Mouse (Mus musculus) liver, postnatal 0 days (tissue): ENCODE data around the gene Ano9. TPM values are rescaled to one million over a fixed set of nuclear protein-coding genes. Genes with fewer than 3 reads are reported as not detected.

Experiments
- ATAC-seq: fragments of 200-750 bp; cut with Nextera tagmentation; 2 replicates; pipeline ENCODE4 v1.8.0; 2017; ENCODE audit warnings: mild to moderate bottlenecking, moderate library complexity
- DNase-seq: peaks from one replicate; pipeline ENCODE4 v3.0.0-alpha.2; 2016
- H3K27ac ChIP-seq: fragments of 300-500 bp; sonication (generic); 2 replicates; pipeline ENCODE4 v1.5.1; 2014; ENCODE audit warnings: antibody characterized with exemption, moderate library complexity, mild to moderate bottlenecking, low read depth
- H3K27me3 ChIP-seq: fragments of 300-500 bp; sonication (generic); 2 replicates; pipeline ENCODE4 v1.6.1; 2014; ENCODE audit warnings: low read length, control low read depth, mixed read lengths; ENCODE audit not compliant: insufficient read depth
- H3K36me3 ChIP-seq: fragments of 300-500 bp; sonication (generic); replicated peaks from 2 replicates; pipeline ENCODE4 v1.6.1; 2014; ENCODE audit warnings: mild to moderate bottlenecking, control low read depth, low read length, moderate library complexity, mixed read lengths; ENCODE audit not compliant: insufficient read depth
- H3K4me1 ChIP-seq: fragments of 300-500 bp; sonication (generic); 2 replicates; pipeline ENCODE4 v1.6.1; 2014; ENCODE audit warnings: antibody characterized with exemption, mild to moderate bottlenecking, control low read depth; ENCODE audit not compliant: insufficient read depth
- H3K4me2 ChIP-seq: fragments of 300-500 bp; sonication (generic); 2 replicates; pipeline ENCODE4 v1.6.1; 2014; ENCODE audit warnings: low read depth, mild to moderate bottlenecking, low read length, moderate library complexity, mixed read lengths
- H3K4me3 ChIP-seq: fragments of 300-500 bp; sonication (generic); 2 replicates; pipeline ENCODE4 v1.5.1; 2014; ENCODE audit warnings: low read depth, low read length
- H3K9ac ChIP-seq: fragments of 300-500 bp; sonication (generic); replicated peaks from 2 replicates; pipeline ENCODE4 v1.6.1; 2014; ENCODE audit warnings: mild to moderate bottlenecking, moderate library complexity
- H3K9me3 ChIP-seq: fragments of 300-500 bp; sonication (generic); 2 replicates; pipeline ENCODE4 v1.6.1; 2016; ENCODE audit warnings: mild to moderate bottlenecking, control low read depth, low read length, mixed read lengths
- CTCF ChIP-seq: sonication (generic); IDR thresholded peaks from 2 replicates; pipeline ENCODE4 v1.5.1; 2016; ENCODE audit warnings: antibody characterized with exemption, low read depth
- EP300 ChIP-seq: IDR thresholded peaks from 2 replicates; pipeline ENCODE4 v1.6.1; 2016; ENCODE audit warnings: antibody characterized with exemption, low read depth, mild to moderate bottlenecking
- WGBS: fragments of 180-500 bp; shearing (Covaris S2); extraction: QIAGEN DNeasy Blood & Tissue Kit; methylation state at CpG from one replicate; pipeline ENCODE4 v1.1.7; 2014; ENCODE audit not compliant: insufficient replicate concordance; 5-methylcytosine and 5-hydroxymethylcytosine counted together
- polyA plus RNA-seq: library from polyadenylated mRNA; unstranded; fragments of >200 nt; fragmentation: Nextera tagmentation; extraction: Ambion mirVana; gene quantifications from 2 replicates; pipeline ENCODE4 v1.2.1, GENCODE M21; 2015

The Ano9 gene
- polyA plus RNA-seq, 1 experiment from 2014 or later = 1.4 TPM

DNA sequence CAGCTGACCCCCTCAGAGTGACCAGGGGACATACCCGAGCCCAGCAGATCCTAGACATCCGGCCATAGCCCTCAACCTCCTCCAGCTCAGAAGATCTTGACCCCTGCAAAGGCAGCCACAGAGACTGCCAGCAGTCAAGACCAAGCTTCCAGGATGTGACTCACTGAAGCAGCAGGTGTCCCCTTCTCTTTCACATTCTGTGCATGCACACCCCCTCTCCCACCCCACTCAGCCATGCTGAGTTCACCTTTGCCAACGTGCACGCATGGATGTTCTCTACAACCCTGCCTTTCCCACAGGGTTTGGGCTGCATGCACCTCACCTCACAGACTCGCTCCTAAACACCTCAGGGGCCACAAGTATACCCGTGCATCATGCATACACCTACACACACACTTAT, 21.6 kb downstream of the Ano9 start:
- Histone ChIP-seq H3K4me2 (peak overlapping the region; percentile 58), H3K27ac (peak overlapping the region; percentile 84; the same call in 1 of the 2 replicates), H3K4me1 (peaks cover 51% of the 10 kb centered on the region), H3K9me3 (no peaks in the 10 kb centered on the region), H3K9ac (no peak overlapping the region; the same call in 1 of the 2 replicates), H3K36me3 (peaks cover 3% of the 10 kb centered on the region; the same call in 1 of the 2 replicates), H3K4me3 (peak overlapping the region; percentile 18), H3K27me3 (peaks cover 3% of the 10 kb centered on the region; the same call in 1 of the 2 replicates)
- DNase-seq (no peak), ATAC-seq (no peak)
- 50% methylated on average over 6 of the region's 6 CpGs for WGBS
- TF ChIP-seq CTCF = no peak
- TF ChIP-seq EP300 = no peak

DNA sequence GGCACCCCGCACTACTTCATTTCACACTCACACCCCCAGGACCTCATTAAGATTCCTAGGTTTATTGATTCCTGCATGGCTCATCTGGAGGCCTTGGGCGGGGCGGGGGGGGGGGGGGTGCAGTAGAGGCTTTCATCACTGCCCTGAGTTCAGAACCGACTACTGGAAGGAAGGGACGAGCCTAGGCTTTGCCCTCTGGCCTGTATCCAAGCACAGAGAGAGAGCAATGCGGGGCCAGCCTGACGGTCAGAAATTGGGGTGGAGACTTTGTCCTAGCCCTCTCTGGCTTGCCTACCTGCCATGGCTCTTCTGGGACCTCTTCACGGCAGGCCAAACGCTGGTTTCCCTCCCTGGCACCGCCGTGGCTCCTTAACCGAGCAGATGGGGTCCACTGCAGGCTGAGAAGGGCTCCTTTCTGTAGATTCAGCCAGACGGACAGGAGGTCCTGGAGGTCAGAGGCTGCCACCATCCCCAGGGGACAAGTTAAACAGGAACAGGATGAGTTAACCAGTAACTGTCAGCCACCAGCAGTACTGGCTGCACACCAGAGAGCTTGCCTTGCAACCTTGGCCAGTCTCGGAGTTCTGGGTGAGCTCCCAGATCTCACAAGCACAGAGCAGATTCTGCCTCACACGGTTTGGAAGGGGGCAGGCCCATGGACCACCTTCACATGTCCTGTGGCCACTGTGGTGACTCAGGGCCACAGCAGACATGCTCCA, 23.0 kb downstream of the Ano9 start:
- 48% methylated on average over 15 of the region's 15 CpGs for WGBS
- Histone ChIP-seq H3K4me2 (peak overlapping the region; percentile 58), H3K4me1 (peaks cover 42% of the 10 kb centered on the region), H3K9ac (0 out of 2 replicates have a peak overlapping the region, but pooled peaks have one; percentile 34), H3K36me3 (peaks cover 6% of the 10 kb centered on the region; the same call in 1 of the 2 replicates), H3K4me3 (peak overlapping the region; percentile 20; the same call in 1 of the 2 replicates), H3K9me3 (no peaks in the 10 kb centered on the region), H3K27ac (peak overlapping the region; percentile 84), H3K27me3 (no peaks in the 10 kb centered on the region)
- peak; percentile 49 for DNase-seq
- TF ChIP-seq EP300 = no peak
- TF ChIP-seq CTCF = no peak
- ATAC-seq = peak; percentile 40

DNA sequence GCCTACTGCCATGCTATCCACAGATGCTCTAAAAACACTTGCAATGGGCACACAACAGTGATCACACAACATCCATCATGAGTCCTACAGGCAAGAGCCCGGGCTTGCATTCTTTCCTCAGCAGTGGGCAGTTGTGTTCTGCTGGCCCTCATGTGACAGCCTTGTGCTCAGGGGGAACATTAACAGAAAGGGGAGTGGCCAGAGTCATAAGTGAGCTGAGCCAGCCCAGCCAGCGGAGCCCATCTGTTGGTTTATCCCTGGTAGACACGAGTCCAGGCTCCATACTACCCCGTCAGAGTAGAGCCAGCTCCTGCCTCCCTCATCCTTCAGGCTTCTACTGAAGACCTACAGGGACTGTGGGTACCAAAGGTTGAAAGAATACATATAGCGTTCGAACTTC, 23.7 kb downstream of the Ano9 start:
- H3K27ac ChIP-seq = peak overlapping the region; percentile 84
- ATAC-seq = 0 out of 2 replicates have a peak, but pooled peaks have one; percentile 35
- TF ChIP-seq EP300 (no peak), CTCF (no peak)
- peak overlapping the region; percentile 58 for H3K4me2 ChIP-seq
- 61% methylated on average over 6 of the region's 6 CpGs for WGBS
- no peak overlapping the region for H3K4me3 ChIP-seq
- no peaks in the 10 kb centered on the region for H3K9me3 ChIP-seq
- 0 out of 2 replicates have a peak overlapping the region, but pooled peaks have one; percentile 34 for H3K9ac ChIP-seq
- H3K27me3 ChIP-seq = peaks cover 5% of the 10 kb centered on the region; the same call in 1 of the 2 replicates
- H3K4me1 ChIP-seq = peaks cover 39% of the 10 kb centered on the region
- no peak for DNase-seq
- H3K36me3 ChIP-seq = peaks cover 6% of the 10 kb centered on the region; the same call in 1 of the 2 replicates

DNA sequence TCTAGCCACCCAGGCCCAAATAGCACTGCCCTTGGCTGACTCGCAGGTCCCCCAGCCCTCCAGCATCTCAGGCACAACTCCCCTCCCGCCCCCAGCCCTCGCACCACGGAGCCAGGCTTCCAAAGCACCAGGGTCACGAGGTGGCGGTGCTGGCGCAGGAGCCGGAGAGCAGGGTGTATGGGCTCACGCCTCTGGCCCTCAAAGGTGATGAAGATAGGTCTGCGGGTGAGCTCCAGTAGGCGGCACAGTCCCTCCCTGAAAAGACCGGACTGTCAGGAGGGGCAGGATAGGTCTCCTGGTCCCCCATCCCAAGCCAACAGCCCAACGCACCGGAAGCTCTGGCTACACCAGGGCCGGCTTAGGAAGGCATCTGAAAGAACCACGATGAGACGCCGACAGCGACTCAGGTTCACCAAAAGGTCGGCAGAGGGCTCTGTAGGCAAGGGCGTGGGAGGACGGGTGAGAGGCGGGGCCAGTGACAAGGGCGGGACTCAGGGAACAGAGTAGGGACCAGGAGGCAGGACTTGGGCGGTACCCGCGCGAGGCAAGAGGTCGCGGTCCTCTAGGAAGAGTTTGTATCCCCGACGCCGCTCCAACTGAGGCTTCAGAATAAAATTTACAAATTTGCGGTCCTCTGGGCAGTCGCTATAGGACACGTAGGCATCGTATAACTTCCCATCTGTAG, 25.4 kb downstream of the Ano9 start:
- Histone ChIP-seq H3K4me1 (peaks cover 40% of the 10 kb centered on the region), H3K27me3 (peaks cover 14% of the 10 kb centered on the region), H3K9me3 (no peaks in the 10 kb centered on the region), H3K36me3 (peaks cover 6% of the 10 kb centered on the region; the same call in 1 of the 2 replicates), H3K27ac (no peak overlapping the region), H3K4me2 (peak overlapping the region; percentile 58), H3K4me3 (no peak overlapping the region), H3K9ac (no peak overlapping the region)
- 21% methylated on average over 37 of the region's 37 CpGs for WGBS
- ATAC-seq = peak; percentile 86
- peak; percentile 94 for DNase-seq
- TF ChIP-seq CTCF (peak; percentile 97), EP300 (no peak)

DNA sequence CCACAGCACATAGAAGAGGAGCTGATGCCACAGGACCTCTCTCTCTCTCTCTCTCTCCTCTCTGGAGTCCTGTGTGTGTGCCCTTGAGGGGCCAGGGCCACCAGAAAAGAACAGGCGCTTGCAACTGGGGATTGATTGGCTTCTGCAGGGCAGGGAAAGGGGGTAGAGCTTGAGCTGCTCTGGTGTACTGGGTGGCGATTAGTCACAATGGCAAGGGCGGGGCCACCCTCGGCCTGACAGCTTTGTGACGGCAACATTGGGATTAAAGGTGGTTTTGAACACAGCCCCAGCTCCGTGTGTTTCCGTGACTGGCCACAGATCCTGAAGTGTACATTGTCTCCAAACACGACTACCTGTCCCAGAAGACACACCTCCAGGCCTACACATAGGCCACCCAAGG, 27.4 kb downstream of the Ano9 start:
- DNase-seq (no peak), ATAC-seq (no peak)
- Histone ChIP-seq H3K4me3 (no peak overlapping the region), H3K9me3 (no peaks in the 10 kb centered on the region), H3K27ac (no peak overlapping the region), H3K9ac (no peak overlapping the region), H3K27me3 (peaks cover 14% of the 10 kb centered on the region), H3K4me1 (peaks cover 22% of the 10 kb centered on the region), H3K36me3 (peaks cover 6% of the 10 kb centered on the region; the same call in 1 of the 2 replicates), H3K4me2 (no peak overlapping the region)
- 71% methylated on average over 8 of the region's 8 CpGs for WGBS
- TF ChIP-seq EP300 = no peak
- TF ChIP-seq CTCF = no peak

DNA sequence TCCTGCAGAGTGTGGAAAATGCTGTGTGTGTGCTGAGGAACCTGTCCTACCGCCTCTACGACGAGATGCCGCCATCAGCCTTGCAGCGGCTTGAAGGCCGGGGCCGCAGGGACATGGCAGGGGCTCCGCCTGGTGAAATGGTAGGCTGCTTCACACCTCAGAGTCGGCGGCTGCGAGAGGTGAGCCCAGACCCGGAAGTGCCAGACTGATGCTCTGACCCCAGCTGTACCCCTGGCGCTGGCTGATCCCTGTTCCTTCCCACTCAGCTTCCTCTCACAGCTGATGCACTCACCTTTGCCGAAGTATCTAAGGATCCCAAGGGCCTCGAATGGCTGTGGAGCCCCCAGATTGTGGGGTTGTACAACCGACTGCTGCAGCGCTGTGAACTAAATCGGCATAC, 29.1 kb downstream of the Ano9 start:
- no peak overlapping the region for H3K4me3 ChIP-seq
- H3K9ac ChIP-seq = no peak overlapping the region
- WGBS = 19% methylated on average over 18 of the region's 18 CpGs
- no peak for ATAC-seq
- H3K27me3 ChIP-seq = peaks cover 14% of the 10 kb centered on the region
- TF ChIP-seq EP300 (no peak), CTCF (no peak)
- H3K4me2 ChIP-seq = peak overlapping the region; percentile 39
- H3K36me3 ChIP-seq = peaks cover 6% of the 10 kb centered on the region; the same call in 1 of the 2 replicates
- no peaks in the 10 kb centered on the region for H3K9me3 ChIP-seq
- no peak for DNase-seq
- no peak overlapping the region for H3K27ac ChIP-seq
- peaks cover 15% of the 10 kb centered on the region for H3K4me1 ChIP-seq
